Mouse (Mus musculus) frontal cortex, postnatal 36 days (tissue): ENCODE data around the gene Dbp.

Experiments
- DNase-seq, 2 experiments: peaks; one replicate each; pipeline ENCODE4 v3.0.0; 2022; ENCODE audit warnings: low spot score in 2 of 2

Dbp gene

DNA sequence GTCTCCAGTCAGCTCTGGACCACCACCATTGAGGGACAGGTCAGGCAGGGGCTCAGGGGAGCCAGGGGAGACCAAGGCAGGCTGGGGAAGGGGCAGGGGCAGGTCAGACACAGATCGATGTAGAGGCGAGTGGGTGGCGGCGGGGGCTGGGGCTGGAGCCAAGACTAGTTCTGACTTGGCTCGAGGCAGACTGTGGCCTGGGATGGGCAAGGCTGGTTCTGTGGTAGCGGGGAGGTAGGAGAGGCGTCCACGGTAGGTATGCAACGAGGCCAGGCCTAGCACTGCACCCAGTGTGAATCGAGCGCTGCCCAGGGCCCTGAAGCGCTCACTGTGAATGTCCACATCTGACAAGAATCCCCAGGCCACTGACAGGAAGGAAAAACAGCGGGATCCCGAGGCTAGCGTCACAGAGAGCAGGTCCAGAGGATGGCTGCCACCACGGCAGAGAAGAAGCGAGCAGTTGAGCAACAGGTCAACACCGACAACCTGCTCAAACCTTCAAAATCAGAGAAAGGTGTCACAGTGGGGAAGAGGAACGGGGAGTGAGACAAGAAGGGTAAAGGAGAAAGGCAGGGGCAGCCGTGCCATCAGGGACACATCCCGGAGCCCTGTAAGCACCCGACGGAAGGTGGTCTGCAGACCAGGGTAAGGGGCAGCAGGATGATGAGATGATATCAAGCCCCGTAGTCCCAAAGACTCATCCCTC lies 6.6 kb downstream of the Dbp start:
- no peak for DNase-seq

DNA sequence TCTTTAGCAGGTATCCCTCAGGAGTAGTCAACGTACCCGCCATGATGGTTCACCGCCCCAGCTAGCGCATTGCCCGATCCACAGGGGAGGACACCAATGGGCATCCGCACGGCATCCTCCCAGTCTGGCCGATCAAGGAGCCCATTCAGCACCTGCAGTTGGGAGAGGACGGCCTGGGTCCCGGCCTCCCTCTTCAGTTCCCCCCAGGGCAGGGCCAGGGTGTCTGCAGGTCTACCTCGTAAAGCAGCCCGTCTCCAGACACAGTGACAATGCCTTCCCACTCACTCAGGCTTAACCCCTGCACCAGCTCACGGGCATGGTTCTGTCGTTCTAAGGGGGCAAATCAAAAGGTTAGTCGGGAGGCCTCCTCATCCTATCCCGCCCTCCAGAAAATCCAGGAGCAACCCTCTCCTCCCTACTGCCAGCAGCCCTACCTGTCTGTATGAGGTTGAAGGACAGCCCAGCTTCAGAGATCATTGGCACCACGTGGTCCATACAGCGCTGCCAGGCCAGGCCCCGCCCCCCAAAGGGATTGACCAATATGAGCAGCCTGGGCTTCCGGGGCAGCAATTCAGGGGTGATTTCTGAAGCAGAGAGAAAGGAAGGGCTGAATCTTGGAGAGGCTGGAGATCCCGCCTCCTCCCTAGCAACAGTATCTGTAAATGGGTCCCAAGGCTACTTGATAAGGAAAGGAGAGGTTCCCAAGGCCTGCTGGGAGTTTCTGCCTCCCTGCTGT lies 7.3 kb downstream of the Dbp start:
- DNase-seq = no peak

DNA sequence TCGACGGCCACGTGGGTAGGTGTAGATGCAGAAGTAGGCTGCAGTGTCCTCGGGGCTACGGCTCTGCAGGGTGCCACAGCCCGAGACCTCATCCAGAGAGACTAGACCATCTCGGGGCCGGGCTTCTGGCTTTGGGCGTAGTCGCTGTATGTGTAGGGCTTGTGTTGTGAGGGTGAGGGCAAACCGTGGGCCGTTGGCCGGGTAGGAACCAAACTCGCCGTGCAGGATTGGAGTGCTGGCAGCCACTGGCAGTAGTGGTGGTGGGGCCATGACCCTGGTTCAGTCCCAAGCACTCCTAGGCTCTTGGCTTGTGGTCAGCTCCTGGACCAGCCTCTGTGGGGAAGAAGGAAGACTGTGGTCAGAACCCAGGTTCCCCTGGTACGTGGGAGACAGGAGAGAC lies 8.5 kb downstream of the Dbp start:
- DNase-seq = no peak

DNA sequence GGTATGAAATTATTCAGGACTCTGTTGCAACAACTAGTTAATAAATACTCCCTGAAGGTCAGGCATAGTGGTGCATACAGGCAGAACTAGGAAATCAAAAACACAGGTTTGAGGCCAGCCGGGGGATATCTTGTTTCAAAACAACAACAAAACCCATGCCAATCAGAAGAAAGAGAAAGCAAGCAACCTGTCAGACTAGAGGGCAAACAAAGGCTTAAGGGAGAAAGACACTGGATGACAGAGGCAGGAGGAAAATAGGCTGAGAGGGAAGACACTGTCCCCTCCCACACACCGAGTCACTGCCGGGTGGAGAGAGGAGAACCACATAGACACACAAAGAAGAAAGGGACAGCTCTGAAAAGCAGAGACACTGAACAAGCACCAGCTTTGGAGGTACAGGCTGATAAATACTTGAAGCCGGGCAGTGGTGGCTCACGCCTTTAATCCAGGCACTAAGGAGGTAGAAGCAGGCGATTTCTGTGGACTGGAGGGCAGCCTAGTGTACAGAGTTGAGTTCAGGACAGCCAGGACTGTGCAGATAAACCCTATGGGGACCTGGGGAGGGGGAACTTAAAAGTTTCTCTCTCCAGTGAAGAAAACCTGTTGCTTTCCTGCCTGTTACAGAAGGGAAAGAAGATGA lies 9.1 kb downstream of the Dbp start:
- DNase-seq = no peak

DNA sequence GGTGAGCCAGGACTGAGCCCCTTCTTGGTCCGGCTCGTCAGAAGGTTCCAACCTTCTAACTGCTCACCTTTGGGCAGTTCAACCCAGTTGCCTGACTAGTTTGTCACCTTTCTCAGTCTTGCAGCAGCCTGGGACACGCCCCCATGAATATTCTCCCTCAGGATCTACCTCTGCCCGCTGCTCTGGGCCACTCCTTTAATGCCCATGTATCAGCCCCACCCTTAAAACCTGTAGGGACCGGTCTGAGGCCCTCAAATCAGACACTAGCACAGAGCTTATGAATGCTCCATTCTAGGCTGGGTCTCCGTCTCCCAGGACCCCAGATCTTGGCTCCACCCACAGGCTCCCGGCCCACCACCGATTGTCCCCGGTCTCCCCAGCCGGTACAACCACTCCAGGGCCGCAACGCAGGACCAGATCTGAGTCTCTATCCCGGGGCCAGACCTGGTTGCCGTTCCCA lies 9.8 kb downstream of the Dbp start:
- DNase-seq = no peak

DNA sequence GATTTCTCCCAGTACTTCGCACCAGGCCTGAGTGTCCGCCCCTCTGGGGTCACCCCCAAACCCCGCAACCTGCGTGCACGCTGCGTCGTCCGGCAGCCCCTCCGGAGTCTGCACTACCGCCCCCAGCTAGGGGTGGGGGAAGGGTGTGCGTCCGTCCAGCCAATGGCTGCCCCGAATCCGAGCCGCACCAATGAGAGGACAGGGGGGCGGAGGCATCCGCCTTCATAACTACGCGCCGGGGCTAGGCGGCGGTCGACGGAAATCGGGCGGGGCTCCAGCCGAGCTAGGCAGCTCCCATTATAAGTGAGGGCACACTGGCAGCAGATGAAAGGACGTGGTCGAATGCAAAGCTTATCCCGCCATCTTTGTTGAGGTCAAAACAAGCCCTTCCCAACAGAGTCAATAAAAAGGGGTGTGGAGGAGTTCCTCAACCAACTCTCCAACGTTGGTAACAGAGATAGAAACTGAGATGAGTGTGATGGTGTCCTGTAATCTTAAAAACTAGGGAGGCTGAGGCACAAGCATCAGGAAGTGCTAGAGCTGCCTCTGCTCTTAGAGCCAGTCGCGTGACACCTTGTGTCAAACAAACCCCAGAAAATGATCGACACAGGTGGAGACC lies 10.3 kb downstream of the Dbp start, which contains the start of gene Rpl18:
TSS of gene Rpl18 (plus strand) at position 368 of the 619 bp plus-strand sequence.
- DNase-seq = peak; percentile 98 to 99

DNA sequence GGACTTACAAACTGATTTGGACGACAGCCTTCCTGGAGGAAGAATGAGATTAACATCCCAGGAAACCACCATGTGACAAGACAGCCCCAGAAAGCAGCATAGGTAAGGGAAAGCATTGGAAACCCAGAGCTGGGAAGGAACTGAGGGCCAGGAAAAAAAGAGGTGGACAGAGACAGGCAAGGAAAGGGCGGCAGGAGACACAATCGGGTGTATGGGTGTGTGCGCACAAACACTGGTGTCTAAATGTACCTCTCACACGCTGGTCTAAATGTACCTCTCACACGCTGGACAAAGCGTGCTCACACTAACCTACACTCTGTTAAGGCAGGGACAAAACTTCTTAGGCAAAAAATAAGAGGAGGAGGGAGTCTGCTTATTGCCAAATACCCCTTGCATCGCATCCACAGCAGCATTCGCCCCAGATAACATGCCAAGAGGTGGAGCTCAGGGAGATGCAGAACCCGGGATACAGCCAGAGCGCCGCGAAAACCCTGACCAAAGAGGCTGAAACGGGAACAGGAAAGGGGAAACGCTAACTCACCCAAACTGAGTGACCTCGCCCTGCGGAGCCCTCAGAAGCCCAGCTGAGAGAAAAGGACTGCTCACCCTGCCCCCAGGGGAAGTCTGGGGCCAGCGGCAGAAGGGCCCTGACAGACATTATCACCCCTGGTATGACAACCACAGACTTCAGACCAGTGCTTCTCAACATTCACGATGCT lies 11.0 kb downstream of the Dbp start:
- no peak for DNase-seq

DNA sequence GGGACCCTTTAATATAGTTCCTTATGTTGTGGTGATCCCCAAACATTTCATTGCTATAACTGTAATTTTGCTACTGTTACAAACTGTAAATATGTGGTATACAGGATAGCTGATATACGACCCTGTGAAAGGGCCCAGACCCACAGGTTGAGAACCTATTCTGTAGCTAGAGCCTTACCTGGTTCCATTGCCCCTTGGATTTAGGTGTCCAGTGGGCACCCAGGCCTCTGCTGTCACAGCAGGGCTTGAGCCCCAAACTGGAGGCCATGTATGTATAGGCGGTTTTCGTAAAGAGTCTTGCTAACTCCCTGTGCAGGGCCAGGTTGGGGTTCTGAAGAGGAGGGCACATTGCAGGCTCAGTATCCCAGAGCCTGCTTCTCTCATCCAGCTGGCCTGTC lies 11.6 kb downstream of the Dbp start:
- no peak for DNase-seq

DNA sequence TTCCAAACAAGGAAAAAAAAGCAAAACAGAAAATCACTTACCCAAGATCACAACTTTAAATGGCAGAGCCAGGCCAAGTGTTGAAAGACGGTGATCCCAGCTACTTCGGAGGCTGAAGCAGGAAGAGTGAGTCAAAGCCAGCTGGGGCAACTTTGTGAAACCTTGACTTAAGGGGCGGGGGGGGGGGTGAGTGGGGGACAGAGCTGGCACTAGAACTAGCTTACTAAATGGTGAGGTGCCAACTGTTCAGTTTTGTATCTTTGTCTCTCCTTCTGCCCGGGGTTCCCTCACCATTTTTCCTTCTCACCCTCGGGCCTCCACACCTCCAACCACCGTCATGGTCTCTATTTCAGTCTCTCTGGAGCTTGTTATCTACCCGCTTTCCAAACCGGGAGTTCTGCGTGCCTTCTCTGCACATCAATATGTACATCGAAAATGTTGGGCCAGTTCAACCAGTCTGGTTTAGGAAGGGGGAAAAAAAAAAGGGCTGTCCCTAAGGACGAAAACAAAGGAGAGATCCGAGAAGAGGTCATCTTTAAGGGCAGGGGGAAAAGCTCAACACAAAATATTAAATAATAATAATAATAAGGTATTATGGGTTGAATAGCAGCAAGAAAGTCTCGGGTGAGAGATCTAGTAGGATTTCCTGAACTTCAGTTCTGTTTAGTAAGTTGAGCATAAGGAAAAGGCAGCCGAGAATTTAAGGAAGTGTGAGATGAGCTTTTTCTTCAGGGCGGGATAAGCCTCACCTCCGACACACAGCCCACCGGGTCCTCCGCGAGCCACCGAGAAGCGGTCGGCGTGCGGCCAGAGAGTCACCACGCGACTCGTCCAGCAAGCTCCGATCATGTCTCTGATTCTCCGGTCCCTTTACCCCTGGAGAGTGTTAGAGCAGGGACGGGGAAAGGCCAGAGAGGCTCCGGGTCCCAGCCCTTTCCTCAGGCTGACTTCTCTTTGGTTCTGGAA lies 12.3 kb downstream of the Dbp start:
- no peak for DNase-seq

DNA sequence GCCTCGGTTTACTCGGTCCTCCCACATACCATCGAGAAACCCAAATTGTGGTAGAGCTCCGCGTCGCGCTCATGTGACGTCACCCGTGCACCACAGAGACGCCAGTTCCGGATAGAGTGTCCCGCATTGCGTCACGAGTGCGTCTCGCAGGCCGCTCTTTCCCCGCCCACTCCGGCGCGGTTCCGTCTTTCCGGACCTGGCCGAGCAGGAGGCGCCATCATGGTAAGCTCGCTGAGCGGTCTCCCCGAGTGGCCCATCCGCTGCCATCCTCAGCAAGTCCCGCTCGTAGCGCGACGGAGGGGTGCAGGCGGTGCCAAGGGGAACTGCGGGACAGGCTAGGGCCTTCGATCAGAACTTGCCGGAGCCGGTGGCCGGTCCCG lies 13.0 kb downstream of the Dbp start, which contains the start of gene Sphk2:
TSS of gene Sphk2 (minus strand) at position 85 of the 380 bp plus-strand sequence.
- DNase-seq = peak; percentile 99 to 100

DNA sequence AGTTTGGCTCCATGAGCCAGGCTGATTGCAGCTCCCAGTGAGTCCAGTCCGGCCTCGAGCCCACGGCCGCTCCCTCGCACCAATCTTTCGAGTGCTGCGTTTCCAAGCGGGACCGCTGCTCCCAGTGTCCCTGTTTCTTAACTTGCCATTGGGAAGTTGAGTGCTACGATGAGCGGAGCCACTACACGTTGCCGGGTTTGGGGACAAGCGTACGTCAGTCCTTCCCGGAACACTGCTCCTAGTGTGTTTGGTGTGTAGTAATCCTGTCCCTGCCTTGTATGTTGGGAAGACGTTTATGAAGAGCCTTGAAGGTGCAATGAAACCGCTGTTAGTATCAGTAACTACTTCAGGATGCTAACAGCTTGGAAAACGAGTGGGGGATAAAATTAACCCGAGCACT lies 13.4 kb downstream of the Dbp start:
- DNase-seq = no peak

DNA sequence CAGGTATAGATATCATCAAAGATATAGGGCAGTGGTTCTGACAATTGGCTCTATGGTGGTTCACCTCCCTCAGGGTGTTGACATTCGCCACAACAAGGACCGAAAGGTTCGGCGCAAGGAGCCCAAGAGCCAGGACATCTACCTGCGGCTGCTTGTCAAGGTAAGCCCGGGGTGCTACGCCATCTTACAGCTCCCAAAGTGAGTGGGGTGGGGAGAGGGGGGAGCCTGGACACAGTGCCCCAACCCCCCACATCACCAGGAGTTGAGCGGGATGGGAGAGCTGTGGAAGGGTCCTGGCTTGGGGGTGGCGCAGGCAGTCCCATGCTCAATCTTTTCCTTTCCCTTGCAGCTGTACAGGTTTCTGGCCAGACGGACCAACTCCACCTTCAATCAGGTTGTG lies 14.3 kb downstream of the Dbp start:
- no peak for DNase-seq

DNA sequence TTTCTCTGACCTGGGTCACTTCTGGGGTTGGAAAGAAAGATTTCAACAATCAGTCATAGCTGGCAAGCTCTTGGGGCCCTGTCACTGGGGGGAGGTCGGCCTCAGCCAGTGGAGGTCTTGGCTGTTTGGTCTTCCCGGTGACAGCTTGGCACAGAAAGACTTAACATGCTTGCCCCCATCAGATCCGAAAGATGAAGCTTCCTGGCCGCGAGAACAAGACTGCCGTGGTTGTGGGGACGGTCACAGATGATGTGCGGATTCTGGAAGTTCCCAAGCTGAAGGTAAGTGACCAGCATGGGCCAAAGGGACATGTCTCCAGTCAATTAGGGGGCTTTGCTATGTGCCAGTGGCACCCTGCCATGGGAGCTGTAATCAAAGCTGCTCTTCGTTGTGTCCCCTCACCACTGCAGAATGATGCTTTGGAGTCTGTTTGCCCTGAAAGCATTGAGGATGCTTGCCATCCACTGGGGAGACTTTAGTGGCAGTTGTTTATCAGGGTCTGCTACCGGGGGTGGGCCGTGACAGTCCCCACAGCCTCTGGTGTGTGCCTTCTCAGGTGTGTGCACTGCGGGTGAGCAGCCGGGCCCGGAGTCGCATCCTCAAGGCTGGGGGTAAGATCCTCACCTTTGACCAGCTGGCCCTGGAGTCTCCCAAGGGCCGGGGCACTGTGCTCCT lies 15.0 kb downstream of the Dbp start:
- DNase-seq = no peak

DNA sequence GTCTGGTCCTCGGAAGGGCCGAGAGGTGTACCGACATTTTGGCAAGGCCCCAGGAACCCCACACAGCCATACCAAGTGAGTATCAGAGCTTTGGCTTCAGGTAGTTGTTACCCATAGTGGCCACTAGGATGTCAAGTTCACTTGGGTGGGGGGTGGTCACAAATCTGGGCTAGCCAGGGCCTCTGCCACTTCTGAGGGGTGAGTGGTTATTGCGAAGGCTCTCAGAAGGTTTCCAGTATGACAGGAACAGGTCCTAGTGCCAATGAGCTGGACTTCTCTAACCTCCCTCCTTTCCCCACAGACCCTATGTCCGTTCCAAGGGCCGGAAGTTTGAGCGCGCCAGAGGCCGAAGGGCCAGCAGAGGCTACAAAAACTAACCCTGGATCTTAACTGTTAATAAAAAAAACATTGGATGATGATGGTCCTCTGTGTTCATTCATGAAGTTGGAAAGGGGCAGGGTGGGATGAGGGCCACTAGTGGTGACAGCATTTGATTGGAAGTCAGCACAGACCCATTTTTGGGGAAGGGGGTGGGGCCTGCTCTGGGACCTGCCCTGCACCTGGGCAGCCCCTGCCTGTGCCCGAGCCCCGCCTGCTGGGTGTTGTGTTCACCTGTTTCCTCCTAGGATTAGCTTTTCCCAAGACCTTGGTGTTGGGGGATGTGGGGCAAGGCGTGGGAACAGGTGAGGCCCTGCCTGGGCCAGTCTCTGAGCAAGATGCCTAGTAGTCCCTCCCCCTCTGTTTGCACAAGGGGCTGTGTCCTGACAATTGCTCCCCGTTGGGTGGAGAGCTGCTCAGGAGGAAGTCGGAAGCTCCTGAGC lies 15.7 kb downstream of the Dbp start, which contains the start of gene Fam83e:
TSS of gene Fam83e (plus strand) at position 800 of the 821 bp plus-strand sequence.
- DNase-seq = no peak

DNA sequence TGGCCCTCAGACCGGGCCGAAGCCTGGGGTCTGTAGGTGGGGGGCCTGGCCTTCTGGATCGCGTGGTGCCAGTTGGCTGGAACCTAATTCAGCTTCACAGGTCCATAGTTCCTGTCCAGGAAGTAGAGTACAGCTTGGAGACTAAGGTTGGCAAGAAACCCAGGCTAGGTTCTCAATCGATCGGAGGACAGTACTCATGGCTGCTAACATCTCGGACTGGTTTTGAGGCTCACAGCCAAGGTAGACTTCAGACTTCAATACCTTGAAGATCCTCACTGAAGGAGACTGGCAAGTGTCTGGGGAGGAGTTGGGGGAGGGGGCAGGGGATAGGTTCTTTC lies 16.3 kb downstream of the Dbp start:
- no peak for DNase-seq

DNA sequence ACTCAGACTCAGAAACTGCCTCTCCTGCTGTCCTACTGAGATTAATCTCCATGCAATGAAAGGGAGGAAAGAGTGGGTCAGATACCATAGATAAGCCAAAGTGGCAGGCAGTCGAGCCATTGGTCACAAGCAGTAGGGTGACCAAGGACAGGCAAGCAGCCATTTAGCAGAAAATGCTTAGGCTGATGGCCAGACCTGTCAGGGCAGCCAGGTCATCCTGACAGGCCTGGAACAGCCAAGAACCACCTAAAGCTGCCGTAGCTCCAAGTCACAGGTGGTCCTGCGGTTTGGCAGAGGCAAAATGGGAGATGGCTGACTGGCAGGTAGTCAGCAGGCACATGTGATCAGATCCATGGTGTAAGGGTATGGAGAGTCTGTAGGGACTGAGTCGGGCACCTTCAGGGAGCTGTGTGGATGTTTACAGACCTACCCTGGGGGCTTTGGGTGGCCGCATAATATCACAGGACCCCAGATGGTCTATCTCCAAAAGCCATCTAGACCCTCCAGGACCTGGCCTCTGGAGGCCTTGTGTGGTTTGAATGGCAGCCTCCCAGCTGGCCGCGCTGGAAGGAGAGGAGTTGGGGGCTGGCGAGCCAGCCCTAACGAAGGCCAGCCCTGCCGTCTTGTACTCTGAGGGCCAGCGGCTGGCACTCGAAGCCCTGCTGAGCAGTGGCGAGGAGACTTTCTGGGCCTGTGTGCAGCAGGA lies 16.9 kb downstream of the Dbp start:
- DNase-seq = no peak

DNA sequence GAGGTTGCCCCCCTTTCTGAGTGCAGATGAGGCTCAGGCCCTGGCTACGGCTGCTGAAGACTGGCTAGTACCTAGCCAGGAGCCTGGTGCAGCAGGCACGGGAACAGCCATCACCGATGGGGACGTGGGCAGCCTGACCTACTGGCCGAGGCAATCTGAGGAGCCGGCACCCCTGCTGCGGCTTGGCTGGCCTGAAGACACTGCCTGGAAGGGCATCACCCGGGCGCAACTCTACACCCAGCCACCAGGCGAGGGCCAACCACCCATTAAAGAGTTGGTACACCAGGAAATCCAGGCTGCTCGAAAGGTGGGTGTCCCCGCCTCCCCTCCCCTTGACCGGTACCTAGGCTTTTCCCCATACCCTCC lies 17.4 kb downstream of the Dbp start:
- DNase-seq = no peak

DNA sequence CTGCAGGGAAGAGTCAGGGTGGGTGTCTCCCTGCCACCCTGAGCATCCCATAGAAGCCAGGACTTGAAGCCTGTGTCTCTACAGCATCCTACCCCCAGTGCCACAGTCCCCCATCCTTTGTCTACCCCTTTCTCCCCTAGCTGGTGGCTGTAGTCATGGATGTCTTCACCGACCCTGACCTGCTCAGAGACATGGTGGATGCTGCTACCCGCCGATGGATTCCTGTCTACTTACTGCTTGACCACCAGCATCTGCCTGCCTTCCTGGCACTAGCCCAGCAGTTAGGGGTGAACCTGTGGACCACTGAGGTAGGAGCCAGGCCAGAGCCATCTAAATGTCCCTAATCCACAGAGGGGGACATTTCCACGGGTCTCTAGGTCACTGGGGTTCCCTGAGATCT lies 18.4 kb downstream of the Dbp start:
- no peak for DNase-seq

DNA sequence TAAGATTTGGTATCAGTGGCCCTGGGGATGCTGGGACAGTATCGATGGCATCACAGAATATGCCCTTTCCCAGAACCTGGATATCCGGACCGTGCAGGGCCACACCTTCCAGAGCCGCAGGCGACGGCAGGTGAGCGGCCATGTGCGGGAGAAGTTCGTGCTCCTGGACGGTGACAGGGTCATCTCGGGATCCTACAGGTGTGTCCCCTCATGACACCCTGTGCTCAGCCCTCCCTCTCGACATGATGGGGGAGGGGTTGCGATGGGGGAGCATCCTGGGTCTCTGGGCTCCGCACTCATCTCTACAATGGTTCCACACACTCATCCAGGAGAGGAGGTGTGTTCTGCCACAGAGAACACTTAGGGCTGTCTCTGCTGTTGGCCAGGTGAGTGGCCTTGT lies 18.9 kb downstream of the Dbp start:
- no peak for DNase-seq
